Mouse (Mus musculus): ENCODE results near the gene Timm29.

- no peak for TF ChIP-seq CTCF (IDR thresholded peaks at IDR 0.05; ENCODE audit: borderline replicate concordance, control insufficient read depth, extremely low read depth, insufficient read depth, low read length, poor library complexity)
- TF ChIP-seq POLR2A (IDR thresholded peaks at IDR 0.05; ENCODE audit: control insufficient read depth, extremely low read depth, insufficient read depth, low read length, poor library complexity) = no peak
Observed at GRCm38 (mm10) chr9:21556996-21557395, 35.5 kb upstream of the Timm29 start.
